Mouse (Mus musculus): ENCODE data around the gene Heatr5a.

DNA sequence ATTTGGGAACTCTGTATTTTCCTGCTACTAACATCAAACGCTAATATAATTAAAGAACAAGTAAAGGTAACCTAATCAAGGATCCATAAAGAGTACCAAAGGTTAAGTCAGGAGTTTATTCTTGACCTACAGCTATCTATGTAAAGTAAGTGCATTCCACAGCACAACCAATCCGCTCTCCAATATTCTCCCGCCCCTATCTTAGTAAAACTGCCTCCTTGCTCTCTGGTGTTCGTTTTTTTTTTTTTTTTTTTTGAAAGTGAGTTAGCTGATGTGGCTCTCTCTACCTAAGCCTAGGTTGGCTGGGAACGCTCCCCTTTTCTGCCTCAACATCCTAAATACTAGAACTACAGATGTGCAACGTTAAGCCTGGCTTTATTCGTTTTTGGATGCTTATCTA lies 1.2 kb downstream of the Heatr5a start:
- no peak for TF ChIP-seq FOSL1 (IDR thresholded peaks at IDR 0.05; ENCODE audit: insufficient read depth, low read length, poor library complexity, severe bottlenecking)
- TF ChIP-seq MAX (IDR thresholded peaks at IDR 0.05) = no peak
- no peak for TF ChIP-seq CTCF (IDR thresholded peaks at IDR 0.05; ENCODE audit: control insufficient read depth, insufficient read depth, insufficient read length)
- TF ChIP-seq MYOG (IDR thresholded peaks at IDR 0.05; ENCODE audit: control insufficient read depth, extremely low read depth, insufficient read length) = no peak
- TF ChIP-seq USF1 (IDR thresholded peaks at IDR 0.05; ENCODE audit: low read depth) = no peak
- no peak for TF ChIP-seq CEBPB (IDR thresholded peaks at IDR 0.05; ENCODE audit: low read depth)
